Mouse (Mus musculus): Measurements from ENCODE around the gene Hspbp1.

The Hspbp1 gene

DNA sequence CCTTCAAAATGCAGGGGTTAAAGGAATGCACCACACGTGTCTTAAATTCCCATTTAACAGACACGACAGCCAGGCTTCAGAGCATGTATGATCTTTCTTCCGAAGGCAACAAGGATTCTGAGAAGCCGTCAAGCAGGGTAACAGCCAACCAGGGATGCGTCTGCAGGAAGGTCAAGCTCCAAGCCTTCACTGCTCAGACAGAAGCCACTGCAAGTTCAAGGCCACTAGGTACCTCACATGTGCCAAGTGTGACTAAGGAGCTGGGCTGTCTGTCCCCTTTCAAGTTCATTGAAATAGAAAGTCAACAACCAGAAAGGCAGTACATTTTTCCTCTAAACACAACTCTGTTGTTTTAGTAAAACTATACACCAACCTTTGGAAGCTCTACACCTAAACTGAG, 18.0 kb downstream of the Hspbp1 start:
- DNase-seq: no peak

GRCm38 (mm10) chr7:4663742-4664141, 21.1 kb downstream of the Hspbp1 start:
- no peak for DNase-seq

DNA sequence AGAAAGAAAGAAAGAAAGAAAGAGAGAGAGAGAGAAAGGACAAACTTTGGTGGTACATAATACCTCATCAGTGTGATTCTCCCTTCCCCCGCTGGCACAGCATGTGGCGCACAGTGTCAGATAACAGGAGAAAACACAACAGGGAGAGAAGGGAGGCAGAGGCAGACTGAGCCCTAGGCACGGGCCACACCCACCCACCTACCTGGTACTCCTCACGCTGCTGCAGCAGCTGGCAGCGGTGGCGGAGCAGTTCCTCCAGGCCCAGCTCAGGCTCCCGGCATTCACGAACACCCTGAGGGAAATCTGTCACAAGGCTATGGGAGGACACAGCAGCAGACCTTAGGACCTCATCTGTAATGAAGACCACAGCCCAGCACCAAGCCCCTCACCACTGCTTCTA, 21.7 kb downstream of the Hspbp1 start:
- no peak for DNase-seq

DNA sequence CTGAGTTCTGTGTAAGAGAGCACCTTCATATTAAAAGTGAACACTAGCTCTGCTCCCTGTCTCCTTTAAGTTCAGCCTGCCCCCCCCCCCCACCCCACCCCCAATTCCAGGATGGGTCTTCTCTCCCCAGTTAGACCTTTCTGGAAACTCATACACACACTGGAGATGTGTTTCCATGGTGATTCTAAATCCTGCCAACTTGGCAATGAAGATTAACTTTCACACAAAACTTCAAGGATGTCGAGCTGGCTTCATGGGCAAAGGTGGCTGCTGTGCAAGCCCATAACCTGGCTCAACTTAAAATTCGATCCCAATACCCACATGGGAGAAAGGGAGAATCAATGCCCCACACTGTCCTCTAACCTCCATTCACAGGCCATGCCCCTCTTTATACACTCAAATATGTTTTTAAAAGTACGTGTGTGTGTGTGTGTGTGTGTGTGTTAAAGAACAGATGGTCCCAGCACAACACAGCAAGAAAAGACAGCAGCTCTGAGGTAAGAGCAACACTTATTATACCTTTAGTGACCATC, 24.9 kb downstream of the Hspbp1 start:
- DNase-seq: no peak

DNA sequence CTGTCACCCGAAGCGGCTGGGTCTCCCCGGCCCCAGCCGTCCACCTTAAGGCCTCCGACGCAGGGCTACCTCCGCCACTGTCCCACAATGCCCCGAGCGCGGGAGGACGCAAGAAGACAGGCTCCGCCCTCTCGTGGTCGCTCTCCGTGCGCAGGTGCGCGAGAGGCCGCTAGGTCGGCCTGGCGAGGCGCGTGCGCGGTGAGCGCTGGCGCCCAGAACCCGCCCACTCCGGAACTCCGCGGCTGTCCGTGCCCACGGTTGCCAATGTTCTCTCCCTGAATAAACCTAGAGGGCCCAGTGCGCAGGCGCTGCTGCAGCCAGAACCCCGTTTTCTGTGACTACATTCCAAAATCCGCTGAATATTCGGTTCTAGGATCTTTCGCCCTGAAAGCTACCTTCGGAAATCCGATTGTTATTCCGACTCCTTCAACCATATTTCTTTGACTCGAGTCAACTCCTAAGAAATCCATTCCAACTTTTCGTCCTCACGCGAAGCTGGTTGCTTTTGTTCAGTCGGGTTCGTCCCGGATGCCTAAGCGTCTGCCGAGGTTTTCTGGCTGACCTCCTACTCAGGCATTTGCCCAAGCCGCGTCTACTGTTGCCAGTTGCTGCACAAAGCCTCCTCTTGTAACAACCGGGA, 25.8 kb downstream of the Hspbp1 start, which contains the start of gene Ppp6r1:
Ppp6r1 (minus strand) TSS at position 108 of the 640 bp plus-strand sequence.
- peak; percentile 93 for DNase-seq

GRCm38 (mm10) chr7:4658128-4658907, 26.6 kb downstream of the Hspbp1 start:
- peak; percentile 70 for DNase-seq

- no peak for DNase-seq
Measured at GRCm38 (mm10) chr7:4657521-4658127, 27.2 kb downstream of the Hspbp1 start.

GRCm38 (mm10) chr7:4656818-4657217, 28.1 kb downstream of the Hspbp1 start:
- no peak for DNase-seq

- no peak for DNase-seq
Measured at GRCm38 (mm10) chr7:4655916-4656315, 29.0 kb downstream of the Hspbp1 start.

DNA sequence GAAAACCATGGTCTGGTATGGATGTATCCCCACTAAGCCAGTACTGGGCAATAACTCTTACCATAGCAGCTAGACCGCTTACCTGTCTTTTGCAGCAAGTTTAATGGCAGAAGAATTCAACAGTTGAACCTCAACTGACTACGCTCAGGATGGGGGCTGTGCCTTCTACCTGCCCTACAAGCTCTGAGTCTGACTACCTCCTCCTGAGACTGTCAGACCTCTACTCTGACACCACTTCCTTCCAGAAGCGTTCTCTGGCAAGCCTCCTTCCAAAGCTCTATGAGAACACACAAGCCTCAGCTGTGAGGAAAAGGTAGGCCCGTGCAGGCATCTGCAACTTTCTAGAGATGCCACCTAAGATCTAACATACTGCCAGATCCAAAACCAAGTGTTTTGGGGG, 29.5 kb downstream of the Hspbp1 start:
- DNase-seq: no peak

DNA sequence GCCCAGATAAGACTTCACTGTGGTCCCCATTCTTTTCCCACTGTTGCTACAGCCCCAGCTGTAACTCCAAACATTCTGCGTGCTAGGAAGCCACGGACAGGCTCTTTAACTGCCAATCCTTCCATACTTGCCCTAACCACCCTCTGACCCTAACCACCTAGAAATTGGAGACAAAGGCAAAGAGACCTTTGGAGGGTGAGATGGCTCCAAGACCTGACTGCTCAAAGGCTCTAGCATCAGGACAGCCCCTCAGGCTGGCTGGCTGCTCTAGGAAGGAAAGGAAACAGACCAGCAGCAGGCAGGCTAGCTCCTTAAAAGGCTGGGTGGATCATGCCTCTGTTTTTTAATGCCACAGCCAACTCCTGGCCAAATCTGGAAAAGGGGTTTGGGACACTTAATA, 30.6 kb downstream of the Hspbp1 start:
- DNase-seq: no peak

DNA sequence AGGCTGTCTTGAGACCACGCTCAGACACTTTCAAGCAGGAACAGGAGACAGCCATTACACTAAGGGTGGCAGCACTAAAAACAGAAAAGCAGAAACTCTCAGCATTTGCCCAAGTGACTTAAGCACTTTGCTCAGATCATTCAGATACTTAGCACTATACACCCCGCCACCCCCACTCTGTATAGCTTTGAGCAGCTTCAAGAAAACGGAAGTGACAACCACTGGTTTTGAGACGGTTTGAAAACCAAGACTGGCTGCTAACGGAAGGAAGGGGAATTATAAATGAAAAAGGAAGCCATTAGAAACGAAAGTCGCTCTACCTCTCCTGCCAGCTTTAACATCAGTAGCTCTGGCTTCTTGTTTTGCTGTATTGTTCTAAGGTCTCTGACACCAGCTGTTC, 31.1 kb downstream of the Hspbp1 start:
- no peak for DNase-seq

- DNase-seq: no peak
Measured at GRCm38 (mm10) chr7:4653351-4653750, 31.5 kb downstream of the Hspbp1 start.

- DNase-seq: no peak
Measured at GRCm38 (mm10) chr7:4652726-4653125, 32.1 kb downstream of the Hspbp1 start.

- no peak for DNase-seq
Measured at GRCm38 (mm10) chr7:4651581-4651980, 33.3 kb downstream of the Hspbp1 start.

DNA sequence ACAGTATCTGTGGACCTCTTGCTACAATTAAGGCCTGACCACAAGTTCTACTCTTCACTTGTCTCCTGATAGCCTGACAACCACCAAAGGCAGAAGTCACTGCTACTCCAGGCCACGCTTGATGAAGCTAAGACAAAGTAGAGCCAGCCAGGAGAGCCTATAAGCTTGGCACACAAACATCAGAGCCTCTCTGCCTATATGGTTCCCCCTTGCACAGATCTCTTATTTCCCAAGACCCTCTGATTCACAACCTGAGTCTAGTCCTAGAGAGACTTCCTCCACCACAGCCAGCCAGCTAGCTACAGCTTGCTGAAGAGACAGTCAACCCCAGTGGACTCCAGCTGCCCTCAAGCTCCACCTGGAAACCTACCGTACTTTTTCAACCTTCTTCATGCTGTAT, 36.9 kb downstream of the Hspbp1 start:
- no peak for DNase-seq

- DNase-seq: no peak
Measured at GRCm38 (mm10) chr7:4647291-4647690, 37.6 kb downstream of the Hspbp1 start.

DNA sequence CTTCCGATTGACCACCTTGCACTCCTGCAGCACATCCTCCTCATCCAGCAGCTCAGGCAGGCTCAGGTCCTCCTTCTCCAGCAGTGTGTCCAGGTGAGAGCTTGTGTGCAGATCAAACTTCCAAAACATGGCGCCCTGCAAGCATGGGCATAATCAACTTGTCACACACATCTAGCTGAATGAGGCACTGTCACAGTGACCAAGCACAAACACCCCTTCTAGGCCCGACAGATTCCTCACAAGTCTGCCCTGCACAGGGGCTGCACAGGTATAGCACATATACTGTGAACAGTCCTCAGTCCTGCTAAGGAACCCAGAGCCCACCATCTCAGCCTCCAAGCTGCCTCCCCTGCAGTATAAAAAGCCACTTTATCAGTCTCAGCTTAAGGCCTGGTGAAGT, 38.1 kb downstream of the Hspbp1 start:
- no peak for DNase-seq

GRCm38 (mm10) chr7:4643225-4643624, 41.6 kb downstream of the Hspbp1 start:
- no peak for DNase-seq

DNA sequence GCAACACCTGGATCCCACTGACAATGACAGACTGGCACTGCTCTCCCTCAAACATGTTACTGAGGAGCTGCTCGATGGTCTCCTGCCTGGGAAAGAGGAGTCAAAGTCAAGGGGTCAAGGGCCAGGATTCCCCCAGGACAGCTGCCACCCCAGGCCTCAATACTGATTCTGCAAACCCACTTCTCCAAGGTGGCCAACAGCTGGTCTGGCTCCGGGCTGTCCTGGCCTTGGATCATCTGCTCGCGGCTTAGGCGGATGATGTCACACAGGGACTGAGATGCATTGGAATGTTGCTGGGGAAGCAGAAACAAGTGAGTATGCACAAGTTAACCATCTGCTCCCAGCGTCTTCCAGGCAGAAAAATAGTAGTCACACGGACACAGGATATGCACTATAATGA, 42.9 kb downstream of the Hspbp1 start:
- DNase-seq: no peak

- no peak for DNase-seq
Measured at GRCm38 (mm10) chr7:4641155-4641554, 43.7 kb downstream of the Hspbp1 start.

DNA sequence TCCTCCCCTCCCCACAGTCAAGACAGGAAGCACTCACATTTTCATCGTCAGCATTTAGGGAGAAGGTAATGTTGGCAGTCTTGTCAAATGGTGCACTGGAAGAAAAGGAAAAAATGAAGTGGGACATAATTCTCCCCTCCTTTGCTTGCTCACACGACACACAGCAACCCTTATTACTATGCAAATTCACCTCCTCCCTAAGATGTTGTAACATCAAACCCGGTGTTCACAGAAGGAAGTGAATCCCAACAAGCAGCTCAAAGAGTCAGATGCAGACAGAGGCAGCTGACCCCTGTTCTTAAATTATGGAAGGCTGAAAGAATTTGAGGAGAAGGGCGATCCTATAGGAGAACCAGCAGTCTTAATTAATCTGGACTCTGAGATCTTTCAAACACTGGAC, 48.7 kb downstream of the Hspbp1 start:
- no peak for DNase-seq

DNA sequence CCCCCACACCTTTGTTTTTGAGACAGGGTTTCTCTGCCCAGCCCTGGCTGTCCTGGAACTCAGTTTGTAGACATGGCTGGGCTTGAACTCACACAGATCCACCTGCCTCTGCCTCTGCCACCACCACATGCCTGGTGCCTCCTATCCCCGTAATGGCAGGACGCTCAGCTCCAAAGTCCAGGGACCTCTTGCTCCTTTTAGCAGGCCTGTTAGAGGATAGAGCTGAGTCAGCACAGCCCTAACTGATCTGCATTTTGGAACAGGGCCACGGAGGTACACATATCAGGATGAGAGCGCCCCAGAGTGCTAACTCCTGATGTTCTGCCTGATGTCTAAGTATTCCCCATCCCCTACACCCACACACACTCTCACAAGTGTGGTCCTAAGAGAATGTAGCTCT, 53.8 kb downstream of the Hspbp1 start, which contains the start of gene Tmem86b:
Tmem86b (minus strand) TSS at position 392 of the 400 bp plus-strand sequence.
- no peak for DNase-seq

- DNase-seq: no peak
Measured at GRCm38 (mm10) chr7:4630198-4630597, 54.7 kb downstream of the Hspbp1 start.
